Mouse (Mus musculus): Measurements from ENCODE around the gene Babam2.

DNA sequence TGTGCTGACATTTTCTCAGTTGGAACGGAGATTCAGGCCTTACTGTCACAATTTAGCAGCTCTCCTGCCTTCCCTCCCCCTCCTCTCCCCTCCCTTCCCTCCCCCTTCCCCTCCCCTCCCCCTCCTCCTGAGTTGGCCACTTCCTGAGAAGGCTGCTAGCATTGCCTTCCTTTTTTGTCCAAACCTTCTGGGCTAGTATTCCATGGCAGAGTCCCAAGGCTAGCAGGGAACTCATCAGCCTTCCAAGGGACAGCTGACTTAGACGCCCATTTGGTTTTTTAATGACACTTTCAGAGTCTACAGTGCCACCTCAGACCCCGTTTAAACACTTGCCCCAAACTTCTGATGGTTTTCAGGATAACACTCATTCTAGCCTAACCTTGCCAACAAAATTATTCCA lies 430.4 kb downstream of the Babam2 start:
- TF ChIP-seq CTCF (IDR thresholded peaks at IDR 0.05; ENCODE audit: low read depth, low read length) (no peak), GATA1 (IDR thresholded peaks at IDR 0.05; ENCODE audit: borderline replicate concordance, low read length) (no peak), TAL1 (conservative IDR thresholded peaks at IDR 0.05; ENCODE audit: low read depth, low read length) (no peak)
